ENCODE assay signal across 8 mouse cellular contexts in the genomic region with DNA sequence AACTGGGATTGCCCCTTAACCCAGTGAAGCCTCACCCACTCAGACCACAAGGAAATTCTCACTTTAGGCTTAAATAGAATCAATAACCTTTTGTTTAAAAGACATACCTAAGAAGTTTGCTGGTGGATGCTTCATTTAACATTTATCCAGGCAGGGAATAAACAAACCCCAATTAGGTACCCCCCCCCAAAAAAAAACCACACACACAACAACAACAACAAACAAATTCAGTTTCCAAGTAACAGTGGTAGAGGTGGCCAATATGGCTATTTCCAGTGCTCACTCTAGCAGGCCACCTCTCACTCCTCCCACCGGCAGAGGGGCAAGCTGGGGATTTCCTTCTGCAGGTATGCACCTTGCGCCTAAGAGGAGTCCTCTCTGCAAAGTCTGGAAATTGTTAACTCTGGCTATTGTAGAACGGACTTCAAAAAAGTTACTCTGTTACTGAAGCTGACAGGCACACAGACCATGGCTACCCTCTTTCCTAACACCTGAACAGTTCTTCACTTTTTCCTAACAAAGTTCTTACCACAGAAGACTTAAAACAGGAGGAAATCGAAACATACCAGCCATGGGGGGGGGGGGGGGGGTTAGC. TPM values are rescaled to one million over a fixed set of nuclear protein-coding genes. Genes with fewer than 3 reads are reported as not detected.
DNase-seq lines count a peak whose midpoint lies in the region; ATAC-seq and TF ChIP-seq lines count a peak whose summit lies in the region.

No protein-coding gene starts in this region.

- no peaks in the 10 kb centered on the region for H3K9me3 ChIP-seq in hindbrain, embryonic 10.5 days
- H3K9me3 ChIP-seq in hindbrain, embryonic 11.5 days (ENCODE audit: control insufficient read depth, low read length), result no peaks in the 10 kb centered on the region
- no peaks in the 10 kb centered on the region for H3K9me3 ChIP-seq in CH12.LX (replicated peaks; ENCODE audit: low read length)
- H3K9me3 ChIP-seq in hindbrain, embryonic 12.5 days (replicated peaks), result no peaks in the 10 kb centered on the region
- no peaks in the 10 kb centered on the region for H3K9me3 ChIP-seq in liver, postnatal 0 days (ENCODE audit: low read length)

- no peak for TF ChIP-seq POLR2A in CH12.LX (IDR thresholded peaks at IDR 0.05; ENCODE audit: low read depth, low read length)

- in situ Hi-C loops in CH12.LX (cut with MboI; ENCODE audit: low pct_ligation_motif_present, low pct_unique_long_range_greater_than_20kb, low sequenced_read_pairs), result no loop called here

- H3K4me1 ChIP-seq in hindbrain, embryonic 10.5 days (replicated peaks), result peaks cover 71% of the 10 kb centered on the region
- H3K4me1 ChIP-seq in hindbrain, embryonic 11.5 days (replicated peaks; ENCODE audit: control insufficient read depth, insufficient read depth, low read length), result peaks cover 10% of the 10 kb centered on the region
- H3K4me1 ChIP-seq in CH12.LX (ENCODE audit: control insufficient read depth in 1 of 2, insufficient read depth in 2 of 2), result peaks cover 14 to 30% of the 10 kb centered on the region in 2 experiments
- H3K4me1 ChIP-seq in hindbrain, embryonic 12.5 days, result peaks cover 43% of the 10 kb centered on the region
- peaks cover 31% of the 10 kb centered on the region for H3K4me1 ChIP-seq in liver, postnatal 0 days (ENCODE audit: insufficient read depth)

- no peak for TF ChIP-seq RAD21 in CH12.LX (IDR thresholded peaks at IDR 0.05; ENCODE audit: low read depth, low read length)

- TF ChIP-seq EP300 in CH12.LX (IDR thresholded peaks at IDR 0.05; ENCODE audit: low read length), result no peak
- no peak for TF ChIP-seq EP300 in liver, postnatal 0 days (IDR thresholded peaks at IDR 0.05; ENCODE audit: low read depth)

- peaks cover 46% of the 10 kb centered on the region for H3K27me3 ChIP-seq in hindbrain, embryonic 10.5 days (ENCODE audit: insufficient read depth, poor library complexity, severe bottlenecking)
- peaks cover 12% of the 10 kb centered on the region for H3K27me3 ChIP-seq in hindbrain, embryonic 11.5 days (ENCODE audit: control insufficient read depth, insufficient read depth, low read length)
- H3K27me3 ChIP-seq in CH12.LX (replicated peaks), result no peaks in the 10 kb centered on the region
- H3K27me3 ChIP-seq in hindbrain, embryonic 12.5 days, result peaks cover 41% of the 10 kb centered on the region
- no peaks in the 10 kb centered on the region for H3K27me3 ChIP-seq in liver, postnatal 0 days (ENCODE audit: insufficient read depth, low read length)

- peak overlapping the region; percentile 92 for H3K4me3 ChIP-seq in hindbrain, embryonic 10.5 days
- H3K4me3 ChIP-seq in hindbrain, embryonic 11.5 days (ENCODE audit: low read depth, low read length), result no peak overlapping the region
- peak overlapping the region; percentile 62 to 99 (median 91) for H3K4me3 ChIP-seq in CH12.LX (replicated peaks in 1 of 3; ENCODE audit: low read depth in 2 of 3, low read length in 2 of 3, poor library complexity in 1 of 3)
- H3K4me3 ChIP-seq in hindbrain, embryonic 12.5 days, result peak overlapping the region; percentile 18; the same call in 1 of the 2 replicates
- H3K4me3 ChIP-seq in liver, postnatal 0 days (ENCODE audit: low read depth, low read length), result peak overlapping the region; percentile 97

- dilution Hi-C loops in CH12.LX (cut with MboI; ENCODE audit: extremely low pct_ligation_motif_present, extremely low pct_unique_long_range_greater_than_20kb, low sequenced_read_pairs), result no loop called here

- H3K27ac ChIP-seq in hindbrain, embryonic 10.5 days, result no peak overlapping the region
- H3K27ac ChIP-seq in hindbrain, embryonic 11.5 days (ENCODE audit: low read depth, low read length), result no peak overlapping the region
- H3K27ac ChIP-seq in CH12.LX (ENCODE audit: insufficient read depth, low read depth), result peak overlapping the region; percentile 41; the same call in 1 of the 2 replicates
- H3K27ac ChIP-seq in hindbrain, embryonic 12.5 days, result no peak overlapping the region
- H3K27ac ChIP-seq in liver, postnatal 0 days (ENCODE audit: low read depth), result no peak overlapping the region

- peaks cover 58% of the 10 kb centered on the region for H3K79me2 ChIP-seq in CH12.LX (replicated peaks; ENCODE audit: control insufficient read depth, extremely low read depth, insufficient read depth, poor library complexity, severe bottlenecking)

- no peak overlapping the region for H3K4me2 ChIP-seq in hindbrain, embryonic 11.5 days (replicated peaks; ENCODE audit: low read depth, low read length)
- peak overlapping the region; percentile 55 for H3K4me2 ChIP-seq in CH12.LX (ENCODE audit: insufficient read depth, low read depth, poor library complexity, severe bottlenecking)
- H3K4me2 ChIP-seq in hindbrain, embryonic 12.5 days (replicated peaks), result peak overlapping the region; percentile 96
- peak overlapping the region; percentile 97 for H3K4me2 ChIP-seq in liver, postnatal 0 days (ENCODE audit: low read depth, low read length)

- H3K36me3 ChIP-seq in hindbrain, embryonic 10.5 days, result no peaks in the 10 kb centered on the region
- H3K36me3 ChIP-seq in hindbrain, embryonic 11.5 days (ENCODE audit: control insufficient read depth, insufficient read depth, low read length), result no peaks in the 10 kb centered on the region
- peaks cover 0 to 4% of the 10 kb centered on the region in 2 experiments for H3K36me3 ChIP-seq in CH12.LX (replicated peaks in 1 of 2; ENCODE audit: control insufficient read depth in 1 of 2, insufficient read depth in 1 of 2, low read length in 1 of 2)
- H3K36me3 ChIP-seq in hindbrain, embryonic 12.5 days, result no peaks in the 10 kb centered on the region
- H3K36me3 ChIP-seq in liver, postnatal 0 days (replicated peaks; ENCODE audit: insufficient read depth, low read length), result no peaks in the 10 kb centered on the region

- no peak overlapping the region for H3K9ac ChIP-seq in hindbrain, embryonic 11.5 days (ENCODE audit: low read depth, low read length)
- peak overlapping the region; percentile 57; the same call in 1 of the 2 replicates for H3K9ac ChIP-seq in CH12.LX (ENCODE audit: insufficient read depth, low read depth)
- no peak overlapping the region for H3K9ac ChIP-seq in hindbrain, embryonic 12.5 days
- peak overlapping the region; percentile 9; the same call in 1 of the 2 replicates for H3K9ac ChIP-seq in liver, postnatal 0 days (replicated peaks)

- no peak for DNase-seq in hindbrain, embryonic 10.5 days (ENCODE audit: low spot score)
- DNase-seq in hindbrain, embryonic 11.5 days (ENCODE audit: low spot score), result no peak
- peak; percentile 30 for DNase-seq in CH12.LX (ENCODE audit: extremely low read depth)
- DNase-seq in liver, postnatal 0 days, result no peak
- DNase-seq in adrenal gland, adult (ENCODE audit: inconsistent age in 2 of 2, low spot score in 1 of 2), result no peak
- no peak for DNase-seq in layer of hippocampus, postnatal 10 days (ENCODE audit: low spot score in 2 of 2)
- DNase-seq in adrenal gland, postnatal 4 days (ENCODE audit: low spot score in 2 of 2), result no peak

- WGBS in hindbrain, embryonic 10.5 days, result 53% methylated on average over 4 of the region's 4 CpGs
- WGBS in hindbrain, embryonic 11.5 days, result 54% methylated on average over 4 of the region's 4 CpGs
- WGBS in hindbrain, embryonic 12.5 days, result 57% methylated on average over 4 of the region's 4 CpGs
- 53% methylated on average over 4 of the region's 4 CpGs for WGBS in liver, postnatal 0 days (ENCODE audit: insufficient replicate concordance)

- no peak for ATAC-seq in hindbrain, embryonic 11.5 days (ENCODE audit: low FRiP score)
- no peak for ATAC-seq in hindbrain, embryonic 12.5 days (ENCODE audit: low FRiP score)
- no peak for ATAC-seq in liver, postnatal 0 days

- no peak for TF ChIP-seq CTCF in CH12.LX (conservative IDR thresholded peaks at IDR 0.05 in 1 of 2, IDR thresholded peaks at IDR 0.05 in 1 of 2; ENCODE audit: low read depth in 2 of 2, low read length in 2 of 2)
- no peak for TF ChIP-seq CTCF in liver, postnatal 0 days (IDR thresholded peaks at IDR 0.05; ENCODE audit: low read depth)

TF ChIP-seq in CH12.LX, 34 proteins besides CTCF, POLR2A, EP300 and RAD21 (continues in another document):
- TF ChIP-seq HCFC1 (IDR thresholded peaks at IDR 0.05; ENCODE audit: low read depth, low read length), result no peak
- TF ChIP-seq KAT2A (IDR thresholded peaks at IDR 0.05; ENCODE audit: insufficient replicate concordance, low read length), result no peak
- TF ChIP-seq MAX (IDR thresholded peaks at IDR 0.05; ENCODE audit: low read length), result no peak
- no peak for TF ChIP-seq MAZ (IDR thresholded peaks at IDR 0.05; ENCODE audit: low read depth, low read length)
- no peak for TF ChIP-seq TBP (conservative IDR thresholded peaks at IDR 0.05; ENCODE audit: low read depth, low read length)
- peak; percentile 29; the same call in 1 of the 2 replicates for TF ChIP-seq TCF12 (IDR thresholded peaks at IDR 0.05; ENCODE audit: low read depth, low read length)
- TF ChIP-seq RCOR1 (conservative IDR thresholded peaks at IDR 0.05; ENCODE audit: low read depth, low read length), result no peak
- no peak for TF ChIP-seq NELFE (IDR thresholded peaks at IDR 0.05; ENCODE audit: low read depth, low read length)
- TF ChIP-seq SMC3 (IDR thresholded peaks at IDR 0.05; ENCODE audit: low read depth, low read length), result no peak
- TF ChIP-seq ZMIZ1 (IDR thresholded peaks at IDR 0.05; ENCODE audit: low read depth, low read length), result no peak
- no peak for TF ChIP-seq UBTF (IDR thresholded peaks at IDR 0.05; ENCODE audit: low read depth, low read length)
- TF ChIP-seq GABPA (IDR thresholded peaks at IDR 0.05; ENCODE audit: insufficient replicate concordance, low read depth, low read length), result no peak
- no peak for TF ChIP-seq CHD2 (IDR thresholded peaks at IDR 0.05; ENCODE audit: low read length)
- no peak for TF ChIP-seq MXI1 (IDR thresholded peaks at IDR 0.05; ENCODE audit: low read depth, low read length)
- TF ChIP-seq ZNF384 (IDR thresholded peaks at IDR 0.05; ENCODE audit: low read depth, low read length), result no peak
- no peak for TF ChIP-seq ZC3H11A (IDR thresholded peaks at IDR 0.05; ENCODE audit: low read depth, low read length)
- TF ChIP-seq NRF1 (IDR thresholded peaks at IDR 0.05; ENCODE audit: low read depth, low read length), result 0 out of 2 replicates have a peak, but pooled peaks have one; percentile 20
- peak; percentile 35; the same call in 1 of the 2 replicates for TF ChIP-seq MEF2A (IDR thresholded peaks at IDR 0.05; ENCODE audit: borderline replicate concordance, low read depth, low read length)

RNA-seq across cellular contexts. Expression of a gene that starts 2.0 kb away (rescaled TPM):
- 85.2 and 99.4 TPM in 2 replicates for polyA plus RNA-seq in hindbrain, embryonic 10.5 days (2016; fragmentation: Nextera tagmentation; extraction: Ambion mirVana)
- 73.8 and 91.1 TPM in 2 replicates for polyA plus RNA-seq in hindbrain, embryonic 11.5 days (2014; fragmentation: Nextera tagmentation; extraction: Ambion mirVana)
- 107 and 115 TPM in 2 replicates for total RNA-seq in CH12.LX (2012; rRNA removed)
- 123 and 139 TPM in 2 replicates for total RNA-seq in CH12.LX (2014; rRNA removed)
- polyA plus RNA-seq in CH12.LX (2012; ENCODE audit: insufficient read length, low read depth), result 207 and 290 TPM in 2 replicates
- polyA plus RNA-seq in hindbrain, embryonic 12.5 days (2016; fragmentation: Nextera tagmentation; extraction: Ambion mirVana), result 97.9 and 103 TPM in 2 replicates
- polyA plus RNA-seq in liver, postnatal 0 days (2015; fragmentation: Nextera tagmentation; extraction: Ambion mirVana), result 32.0 and 34.8 TPM in 2 replicates
- total RNA-seq in layer of hippocampus, postnatal 10 days (2021), result 10 to 100 TPM; 51.0 to 56.6 TPM
- 10 to 100 TPM; 23.7 to 60.5 TPM for total RNA-seq in adrenal gland, postnatal 4 days (2021)

Comparison
In these comparisons a context has a peak if more than half of its experiments do, and no peak if none do; other contexts are left out.
1. H3K9ac ChIP-seq: peak in CH12.LX (single experiment) and liver, postnatal 0 days (single experiment); none in hindbrain, embryonic 11.5 days (single experiment) and hindbrain, embryonic 12.5 days (single experiment).